Mouse (Mus musculus) hindbrain, embryonic 11.5 days (tissue): ENCODE measurements around the gene Adcy2. TPM values are rescaled to one million over a fixed set of nuclear protein-coding genes. Genes with fewer than 3 reads are reported as not detected.

ENCODE experiments used
- ATAC-seq: fragments of 200-750 bp; cut with Nextera tagmentation; 2 replicates; pipeline ENCODE4 v1.8.0; 2017; ENCODE audit warnings: mild to moderate bottlenecking, moderate TSS enrichment, moderate library complexity; ENCODE audit not compliant: low FRiP score
- DNase-seq: peaks from one replicate; pipeline ENCODE4 v3.0.0-alpha.2; 2015; ENCODE audit warnings: low spot score
- H3K27ac ChIP-seq: fragments of 300-500 bp; sonication (generic); 2 replicates; pipeline ENCODE4 v1.5.1; 2014; ENCODE audit warnings: mild to moderate bottlenecking, low read depth, low read length
- H3K27me3 ChIP-seq: fragments of 300-500 bp; sonication (generic); 2 replicates; pipeline ENCODE4 v1.6.1; 2014; ENCODE audit warnings: mild to moderate bottlenecking, low read length, moderate library complexity, mixed read lengths; ENCODE audit not compliant: control insufficient read depth, insufficient read depth
- H3K36me3 ChIP-seq: fragments of 300-500 bp; sonication (generic); 2 replicates; pipeline ENCODE4 v1.6.1; 2014; ENCODE audit warnings: mild to moderate bottlenecking, low read length, moderate library complexity, mixed read lengths; ENCODE audit not compliant: control insufficient read depth, insufficient read depth
- H3K4me1 ChIP-seq: fragments of 300-500 bp; sonication (generic); replicated peaks from 2 replicates; pipeline ENCODE4 v1.6.1; 2014; ENCODE audit warnings: low read length, mixed read lengths; ENCODE audit not compliant: control insufficient read depth, insufficient read depth
- H3K4me2 ChIP-seq: fragments of 300-500 bp; sonication (generic); replicated peaks from 2 replicates; pipeline ENCODE4 v1.6.1; 2014; ENCODE audit warnings: mild to moderate bottlenecking, low read depth, low read length
- H3K4me3 ChIP-seq: fragments of 300-500 bp; sonication (generic); 2 replicates; pipeline ENCODE4 v1.5.1; 2014; ENCODE audit warnings: low read depth, low read length
- H3K9ac ChIP-seq: fragments of 300-500 bp; sonication (generic); 2 replicates; pipeline ENCODE4 v1.6.1; 2014; ENCODE audit warnings: low read depth, low read length
- H3K9me3 ChIP-seq: fragments of 300-500 bp; sonication (generic); 2 replicates; pipeline ENCODE4 v1.6.1; 2016; ENCODE audit warnings: low read length; ENCODE audit not compliant: control insufficient read depth
- WGBS: fragments of 180-500 bp; shearing (Covaris S2); extraction: QIAGEN DNeasy Blood & Tissue Kit; methylation state at CpG from one replicate; pipeline ENCODE4 v1.1.7; 2014; 5-methylcytosine and 5-hydroxymethylcytosine counted together
- polyA plus RNA-seq: library from polyadenylated mRNA; unstranded; fragments of >200 nt; fragmentation: Nextera tagmentation; extraction: Ambion mirVana; gene quantifications from 2 replicates; pipeline ENCODE4 v1.2.1, GENCODE M21; 2014

Gene Adcy2
- polyA plus RNA-seq: 2.9 and 3.3 TPM in 2 replicates

- peak within 1 kb of the TSS; percentile 24; the same call in 1 of the 2 replicates for H3K27ac ChIP-seq
- peak within 1 kb of the TSS; percentile 76 for H3K4me2 ChIP-seq
- peak within 1 kb of the TSS; percentile 57 for H3K4me3 ChIP-seq
- H3K27me3 ChIP-seq: peaks cover 9% of the 10 kb centered on the region
- peak; percentile 89 for ATAC-seq
- peak within 1 kb of the TSS; percentile 72 for H3K9ac ChIP-seq
- no peaks in the 10 kb centered on the region for H3K36me3 ChIP-seq
- H3K4me1 ChIP-seq: 0 out of 2 replicates have a peak, but pooled peaks cover 2% of the 10 kb centered on the region
- no peaks in the 10 kb centered on the region for H3K9me3 ChIP-seq
- under 1% methylated on average over 50 of the region's 106 CpGs for WGBS
- DNase-seq: peak; percentile 74
Observed at GRCm38 (mm10) chr13:68998918-68999801, at the start of gene Adcy2. Gene Adcy2 (minus strand): TSS chr13:68999541.

GRCm38 (mm10) chr13:69036991-69037597, 37.8 kb upstream of the Adcy2 start:
- no peak for DNase-seq
- Histone ChIP-seq H3K36me3 (no peaks in the 10 kb centered on the region), H3K4me1 (no peaks in the 10 kb centered on the region), H3K4me3 (no peak overlapping the region), H3K4me2 (no peak overlapping the region), H3K27ac (no peak overlapping the region), H3K9ac (no peak overlapping the region), H3K9me3 (no peaks in the 10 kb centered on the region), H3K27me3 (no peaks in the 10 kb centered on the region)
- WGBS: 86% methylated on average over 5 of the region's 5 CpGs
- ATAC-seq: no peak

GRCm38 (mm10) chr13:69034621-69035020, 35.3 kb upstream of the Adcy2 start:
- no peak overlapping the region for H3K4me2 ChIP-seq
- no peaks in the 10 kb centered on the region for H3K4me1 ChIP-seq
- no peak overlapping the region for H3K4me3 ChIP-seq
- H3K27ac ChIP-seq: no peak overlapping the region
- no peak overlapping the region for H3K9ac ChIP-seq
- ATAC-seq (no peak), DNase-seq (no peak)
- no peaks in the 10 kb centered on the region for H3K36me3 ChIP-seq
- 97% methylated on average over 1 of the region's 1 CpGs for WGBS
- H3K27me3 ChIP-seq: no peaks in the 10 kb centered on the region
- no peaks in the 10 kb centered on the region for H3K9me3 ChIP-seq

- H3K27ac ChIP-seq: no peak overlapping the region
Observed at GRCm38 (mm10) chr13:69033532-69033931, 34.2 kb upstream of the Adcy2 start.

GRCm38 (mm10) chr13:69029078-69029757, 29.9 kb upstream of the Adcy2 start:
- no peaks in the 10 kb centered on the region for H3K27me3 ChIP-seq
- no peaks in the 10 kb centered on the region for H3K36me3 ChIP-seq
- no peak overlapping the region for H3K4me2 ChIP-seq
- H3K4me1 ChIP-seq: no peaks in the 10 kb centered on the region
- no peak overlapping the region for H3K27ac ChIP-seq
- H3K9me3 ChIP-seq: no peaks in the 10 kb centered on the region
- no peak overlapping the region for H3K9ac ChIP-seq
- 77% methylated on average over 4 of the region's 4 CpGs for WGBS
- no peak for ATAC-seq
- no peak for DNase-seq
- H3K4me3 ChIP-seq: no peak overlapping the region

More at GRCm38 (mm10) chr13:69033532-69033931, 34.2 kb upstream of the Adcy2 start:
- H3K4me1 ChIP-seq: no peaks in the 10 kb centered on the region
- DNase-seq: no peak
- no peaks in the 10 kb centered on the region for H3K27me3 ChIP-seq
- H3K9ac ChIP-seq: no peak overlapping the region
- no peaks in the 10 kb centered on the region for H3K9me3 ChIP-seq
- WGBS: 80% methylated on average over 7 of the region's 7 CpGs
- no peaks in the 10 kb centered on the region for H3K36me3 ChIP-seq
- ATAC-seq: no peak
- no peak overlapping the region for H3K4me3 ChIP-seq
- H3K4me2 ChIP-seq: no peak overlapping the region

GRCm38 (mm10) chr13:69024964-69025363, 25.6 kb upstream of the Adcy2 start:
- DNase-seq: no peak

GRCm38 (mm10) chr13:69023239-69023638, 23.9 kb upstream of the Adcy2 start:
- Histone ChIP-seq H3K36me3 (no peaks in the 10 kb centered on the region), H3K4me3 (no peak overlapping the region), H3K9me3 (no peaks in the 10 kb centered on the region), H3K27me3 (no peaks in the 10 kb centered on the region), H3K27ac (no peak overlapping the region), H3K9ac (no peak overlapping the region), H3K4me1 (no peaks in the 10 kb centered on the region), H3K4me2 (no peak overlapping the region)
- 95% methylated on average over 2 of the region's 2 CpGs for WGBS
- DNase-seq (no peak), ATAC-seq (no peak)

More at GRCm38 (mm10) chr13:69024964-69025363, 25.6 kb upstream of the Adcy2 start:
- H3K9ac ChIP-seq: no peak overlapping the region
- ATAC-seq: no peak
- no peaks in the 10 kb centered on the region for H3K9me3 ChIP-seq
- H3K27ac ChIP-seq: no peak overlapping the region
- no peak overlapping the region for H3K4me3 ChIP-seq
- no peak overlapping the region for H3K4me2 ChIP-seq
- 59% methylated on average over 2 of the region's 2 CpGs for WGBS
- no peaks in the 10 kb centered on the region for H3K4me1 ChIP-seq
- H3K36me3 ChIP-seq: no peaks in the 10 kb centered on the region
- H3K27me3 ChIP-seq: no peaks in the 10 kb centered on the region

- DNase-seq (no peak), ATAC-seq (no peak)
- no peaks in the 10 kb centered on the region for H3K9me3 ChIP-seq
- no peaks in the 10 kb centered on the region for H3K36me3 ChIP-seq
- H3K27ac ChIP-seq: no peak overlapping the region
- H3K9ac ChIP-seq: no peak overlapping the region
- no peaks in the 10 kb centered on the region for H3K4me1 ChIP-seq
- H3K4me2 ChIP-seq: no peak overlapping the region
- H3K27me3 ChIP-seq: no peaks in the 10 kb centered on the region
- H3K4me3 ChIP-seq: no peak overlapping the region
- WGBS: 85% methylated on average over 2 of the region's 2 CpGs
Observed at GRCm38 (mm10) chr13:69020574-69020973, 21.2 kb upstream of the Adcy2 start.
